ENCODE assay signal across 19 mouse cellular contexts in genomic region chr7:92005681-92006425, GRCm38 (mm10).
DNase-seq lines count a peak whose midpoint lies in the region.
"Had no signal": no experiment of that assay in that cellular context is flagged by ENCODE, and none has a peak within 500 bp of the region (broad histone marks: within the 10 kb centered on the region; RNA-seq: fewer than 3 reads in every experiment).

No protein-coding gene starts in this region.

- H3K4me3 ChIP-seq in midbrain, embryonic 10.5 days = no peak overlapping the region
- H3K4me3 ChIP-seq: embryonic facial prominence, embryonic 15.5 days; erythroblast, embryonic 14.5 days; heart, adult 2 months; heart, embryonic 15.5 days; hindbrain, embryonic 13.5 days had no signal

- no peak overlapping the region for H3K27ac ChIP-seq in midbrain, embryonic 10.5 days (replicated peaks)
- H3K27ac ChIP-seq: embryonic facial prominence, embryonic 15.5 days; heart, adult 2 months; heart, embryonic 15.5 days; hindbrain, embryonic 13.5 days; hindbrain, postnatal 0 days had no signal

- WGBS in midbrain, embryonic 10.5 days = 81% methylated on average over 4 of the region's 4 CpGs

- no peaks in the 10 kb centered on the region for H3K9me3 ChIP-seq in midbrain, embryonic 10.5 days (replicated peaks)
- H3K9me3 ChIP-seq: embryonic facial prominence, embryonic 15.5 days; heart, embryonic 15.5 days; hindbrain, embryonic 13.5 days had no signal

- H3K27me3 ChIP-seq in midbrain, embryonic 10.5 days (ENCODE audit: low read depth, poor library complexity, severe bottlenecking) = no peaks in the 10 kb centered on the region
- H3K27me3 ChIP-seq: embryonic facial prominence, embryonic 15.5 days; heart, embryonic 15.5 days; hindbrain, embryonic 13.5 days had no signal

- no peaks in the 10 kb centered on the region for H3K36me3 ChIP-seq in midbrain, embryonic 10.5 days
- H3K36me3 ChIP-seq: embryonic facial prominence, embryonic 15.5 days; heart, embryonic 15.5 days; hindbrain, embryonic 13.5 days had no signal

- peak; percentile 8 for DNase-seq in cerebellum, adult 11-12 months
- DNase-seq in cerebellum, adult 11 months = no peak
- DNase-seq in cerebellum, adult 18-20 months = peak; percentile 22 to 36
- peak; percentile 11 for DNase-seq in cerebellum, adult 9-11 months
- peak; percentile 4 to 20 for DNase-seq in cerebellum, postnatal 36 days
- no peak for DNase-seq in frontal cortex, postnatal 25 days (ENCODE audit: low spot score in 2 of 2)
- no peak for DNase-seq in midbrain, embryonic 10.5 days (ENCODE audit: low spot score)
- DNase-seq: adrenal gland, adult 2 months; adrenal gland, postnatal 25 days; embryo, embryonic 11 days; gastrocnemius, postnatal 14 days; heart, adult 2 months; heart, postnatal 14 days; kidney, adult 11 months had no signal

- H3K4me1 ChIP-seq in midbrain, embryonic 10.5 days = no peaks in the 10 kb centered on the region
- H3K4me1 ChIP-seq: embryonic facial prominence, embryonic 15.5 days; heart, embryonic 15.5 days; hindbrain, embryonic 13.5 days had no signal

Comparison
In these comparisons a context has a peak if more than half of its experiments do, and no peak if none do; other contexts are left out.
1. DNase-seq: peak in cerebellum, adult 11-12 months (single experiment), cerebellum, adult 18-20 months (2 of 2), cerebellum, adult 9-11 months (single experiment) and cerebellum, postnatal 36 days (2 of 2); none in cerebellum, adult 11 months (single experiment), frontal cortex, postnatal 25 days (0 of 2) and midbrain, embryonic 10.5 days (single experiment).